Mouse (Mus musculus): Measurements from ENCODE around the gene Amdhd1. TPM values are rescaled to one million over a fixed set of nuclear protein-coding genes. Genes with fewer than 3 reads are reported as not detected.

Gene Amdhd1
- total RNA-seq, 2 experiments from 2014 or later: 0.31 TPM; not detected in 1

DNA sequence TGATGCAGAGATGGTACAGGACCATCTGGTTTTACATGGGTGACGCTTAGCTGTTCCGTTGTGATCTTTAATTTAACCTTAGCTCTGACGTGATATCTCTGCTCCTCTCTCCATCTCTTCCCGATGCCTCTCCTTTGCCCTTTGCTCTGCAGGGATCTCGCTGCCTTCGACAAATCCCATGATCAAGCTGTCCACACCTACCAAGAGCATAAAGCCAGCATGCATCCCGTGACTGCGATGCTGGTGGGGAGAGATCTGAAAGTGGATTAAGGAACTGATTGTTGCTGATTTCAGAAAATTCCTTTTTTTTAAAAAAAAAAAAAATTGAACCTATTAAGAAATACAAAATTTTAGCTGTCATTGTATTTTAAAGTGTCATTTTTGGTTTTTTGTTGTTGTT, 55.3 kb downstream of the Amdhd1 start:
- no peak for DNase-seq (ENCODE audit: low spot score in 2 of 2)

Other genes with a start within 250 kb of the Amdhd1 start
- gene Elk3, start 228.9 kb downstream of the Amdhd1 start, total RNA-seq (2021): 10 to 100 TPM; 63.4 to 64.4 TPM
- 10 to 100 TPM; 65.4 to 71.1 TPM for gene Lta4h, start 86.6 kb downstream of the Amdhd1 start, total RNA-seq (2021)
- gene Hal, start 51.3 kb downstream of the Amdhd1 start, total RNA-seq (2021): under 1 TPM; 0.12 to 0.16 TPM
- not detected for gene Ccdc38, start 599 bp upstream of the Amdhd1 start, total RNA-seq (2021)
- 10 to 100 TPM; 16.1 to 16.9 TPM for gene Snrpf, start 49.7 kb upstream of the Amdhd1 start, total RNA-seq (2021)
- gene Ntn4, start 100.6 kb upstream of the Amdhd1 start, total RNA-seq (2021): 10 to 100 TPM; 11.0 to 11.9 TPM

Data from gastrocnemius, postnatal 4 days (tissue).